In genomic region chr4:155308068-155308467, GRCm38 (mm10) we compare ENCODE assay signal across 8 mouse cellular contexts. TPM values are rescaled to one million over a fixed set of nuclear protein-coding genes. Genes with fewer than 3 reads are reported as not detected.
DNase-seq lines count a peak whose midpoint lies in the region; ATAC-seq and TF ChIP-seq lines count a peak whose summit lies in the region.

No protein-coding gene starts in this region.

- ATAC-seq in Patski: peak; percentile 85
- ATAC-seq in hindbrain, embryonic 16.5 days: peak; percentile 84

- peak overlapping the region; percentile 53 for H3K27ac ChIP-seq in gastrocnemius, adult 2 months
- H3K27ac ChIP-seq in hindbrain, embryonic 16.5 days (ENCODE audit: low read depth, low read length): peak overlapping the region; percentile 46; the same call in 1 of the 2 replicates

- peak overlapping the region; percentile 58 for H3K4me3 ChIP-seq in gastrocnemius, adult 2 months
- H3K4me3 ChIP-seq in hindbrain, embryonic 16.5 days (ENCODE audit: low read length): no peak overlapping the region

- H3K9ac ChIP-seq in hindbrain, embryonic 16.5 days (ENCODE audit: low read depth, low read length): peak overlapping the region; percentile 43

- H3K9me3 ChIP-seq in hindbrain, embryonic 16.5 days (ENCODE audit: control insufficient read depth, low read length): no peaks in the 10 kb centered on the region

- intact Hi-C loops in gastrocnemius, adult 2 months (cut with DNase I): loop anchor here (1.0 to 5.0 kb wide), 3 partner anchors 40 to 213 kb away; no protein-coding TSS in a partner anchor

- peak; percentile 85 for TF ChIP-seq CTCF in Patski (IDR thresholded peaks at IDR 0.05)
- peak; percentile 95 for TF ChIP-seq CTCF in gastrocnemius, adult 2 months (IDR thresholded peaks at IDR 0.05)

- DNase-seq in Patski (ENCODE audit: low read depth, low spot score): no peak
- DNase-seq in cerebellum, postnatal 36 days: peak; percentile 94 to 96
- DNase-seq in gastrocnemius, adult 2 months: peak; percentile 88
- DNase-seq in layer of hippocampus, postnatal 36 days: peak; percentile 81
- DNase-seq in lung, postnatal 14 days: peak; percentile 88
- DNase-seq in retina, adult 2 months (ENCODE audit: low read depth, low spot score): peak; percentile 57
- DNase-seq in thymus, postnatal 25 days: peak; percentile 63

- H3K27me3 ChIP-seq in Patski: no peaks in the 10 kb centered on the region
- H3K27me3 ChIP-seq in hindbrain, embryonic 16.5 days (replicated peaks; ENCODE audit: control insufficient read depth, insufficient read depth, low read length): no peaks in the 10 kb centered on the region

- in situ Hi-C loops in Patski (cut with MboI; ENCODE audit: low pct_unique_long_range_greater_than_20kb): loop anchor here (5.0 kb wide), 2 partner anchors 41 to 216 kb away; no protein-coding TSS in a partner anchor

- peak overlapping the region; percentile 46 for H3K4me2 ChIP-seq in hindbrain, embryonic 16.5 days (ENCODE audit: low read length)

- POLR2A ChIA-PET in Patski (lab: Charles Lee): no interaction called here

- peaks cover 33% of the 10 kb centered on the region for H3K4me1 ChIP-seq in hindbrain, embryonic 16.5 days (ENCODE audit: control insufficient read depth, insufficient read depth, low read depth, low read length)

- no peaks in the 10 kb centered on the region for H3K36me3 ChIP-seq in hindbrain, embryonic 16.5 days (ENCODE audit: control insufficient read depth, insufficient read depth, low read length)

- 0% methylated on average over 11 of the region's 11 CpGs for WGBS in hindbrain, embryonic 16.5 days

- CTCF ChIA-PET in Patski (lab: Charles Lee): interaction anchor here (0.7 to 1.5 kb wide), 12 partner anchors 9 to 213 kb away, joined by 3 to 7 read pairs (median 3); no protein-coding TSS in a partner anchor

RNA-seq across cellular contexts. Expression of gene Prkcz, which starts 53.1 kb away (rescaled TPM):
- 11.8 TPM for polyA plus RNA-seq in Patski (2021)
- 1 to 10 TPM; 1.1 to 2.1 TPM for total RNA-seq in gastrocnemius, adult 2 months (2021)
- 93.2 and 93.9 TPM in 2 replicates for polyA plus RNA-seq in hindbrain, embryonic 16.5 days (2015; fragmentation: Nextera tagmentation; extraction: Ambion mirVana)
- total RNA-seq in layer of hippocampus, postnatal 36 days (2021): 100 to 1,000 TPM; 156 to 166 TPM

RNA-seq across cellular contexts. Expression of gene Faap20, which starts 58.5 kb away (rescaled TPM):
- 25.5 TPM for polyA plus RNA-seq in Patski (2021)
- total RNA-seq in gastrocnemius, adult 2 months (2021): 1 to 10 TPM; 4.6 to 6.1 TPM
- 72.1 and 72.5 TPM in 2 replicates for polyA plus RNA-seq in hindbrain, embryonic 16.5 days (2015; fragmentation: Nextera tagmentation; extraction: Ambion mirVana)
- 10 to 100 TPM; 30.9 to 35.1 TPM for total RNA-seq in layer of hippocampus, postnatal 36 days (2021)

Comparison
In these comparisons a context has a peak if more than half of its experiments do, and no peak if none do; other contexts are left out.
1. RNA of gene Prkcz, which starts 53.1 kb away (total RNA-seq): 156 to 166 TPM in layer of hippocampus, postnatal 36 days; 1.1 to 2.1 TPM in gastrocnemius, adult 2 months; every median in the first group is over 10 times any median in the second.
2. RNA of gene Faap20, which starts 58.5 kb away (total RNA-seq): 30.9 to 35.1 TPM in layer of hippocampus, postnatal 36 days; 4.6 to 6.1 TPM in gastrocnemius, adult 2 months; every median in the first group is over 4 times any median in the second.